Mouse (Mus musculus) urinary bladder, adult 2 months (tissue): ENCODE measurements at regions not wholly inside any gene's neighbourhood (a gene's known extent, or its start where the extent isn't known, plus 50 kb on each side); places are given as distances from the start of the nearest gene placed in this dataset.
"Not testable (repeated sequence)": the region's sequence is repeated elsewhere in the genome, so short reads cannot be mapped to it uniquely, and the experiment has no call there.

Source experiments
- DNase-seq: peaks from one replicate; pipeline ENCODE4 v3.0.0; 2022; ENCODE audit warnings: low spot score

DNA sequence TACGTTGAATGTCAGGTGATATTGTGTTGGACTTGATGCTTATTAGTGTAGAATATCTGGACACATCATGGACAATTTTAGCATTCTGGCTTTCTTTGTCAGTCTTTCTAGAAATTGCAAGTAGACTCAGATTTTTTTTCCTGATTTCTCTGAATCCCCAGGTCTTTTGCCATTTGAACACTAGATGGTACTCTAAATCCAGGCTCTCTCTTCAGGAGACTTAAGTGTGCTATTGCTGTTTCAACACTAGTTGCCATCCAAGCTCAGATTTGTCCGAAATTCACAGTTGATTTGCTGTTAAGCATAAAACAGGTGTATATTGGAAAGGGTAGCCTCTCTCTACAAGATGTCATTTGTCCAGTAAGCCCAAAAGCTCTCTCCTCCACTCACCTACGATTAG lies 451.5 kb downstream of the Lmo7 start:
- DNase-seq, result no peak

GRCm38 (mm10) chr14:102171775-102172174 lies 442.0 kb downstream of the Lmo7 start:
- no peak for DNase-seq

DNA sequence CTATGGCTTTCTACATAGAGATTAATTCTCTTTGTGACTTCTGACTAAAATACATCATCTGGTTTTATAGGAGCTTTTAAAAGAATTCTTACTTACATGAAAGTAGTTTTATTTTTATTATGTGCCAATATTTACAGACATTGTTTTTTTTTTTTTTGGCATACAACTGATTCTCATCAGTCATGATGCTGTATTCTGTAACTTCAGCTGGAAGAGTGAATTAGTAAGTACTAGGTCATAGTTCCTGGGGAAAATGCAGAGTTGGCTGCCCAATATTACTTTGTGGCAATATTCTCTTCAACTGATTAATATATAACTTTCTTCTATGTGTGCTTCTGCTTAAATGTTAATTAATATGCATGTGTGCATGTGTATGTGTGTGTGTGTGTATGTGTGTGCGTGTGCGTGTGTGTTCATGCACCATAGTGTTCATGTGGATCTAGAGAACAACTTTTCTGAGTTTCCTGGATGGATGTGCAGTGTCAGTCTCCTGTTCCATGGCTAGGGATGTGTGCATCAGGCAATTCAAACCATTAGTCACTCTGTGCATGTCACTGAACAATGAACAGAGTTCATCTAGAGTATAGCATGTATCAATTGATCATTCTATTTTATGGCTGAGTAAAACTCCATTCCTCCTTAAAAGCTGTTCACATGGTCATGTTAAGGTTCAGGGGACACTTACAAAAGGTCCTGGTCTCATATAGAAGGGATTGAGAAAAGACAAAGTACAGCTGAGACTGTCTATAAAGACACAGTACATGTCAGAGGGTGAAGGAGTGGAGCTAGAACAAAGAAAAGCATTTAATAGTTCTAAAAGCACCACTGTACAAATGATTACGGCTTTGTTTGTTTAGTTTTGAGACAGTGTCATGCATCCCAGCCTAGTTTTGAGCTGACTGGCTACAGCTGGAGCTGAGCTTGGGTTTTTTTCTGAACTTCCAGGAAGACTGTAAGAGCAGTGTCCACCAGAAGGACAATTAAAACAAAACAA lies 431.8 kb downstream of the Lmo7 start:
- no peak for DNase-seq

- not testable (repeated sequence) for DNase-seq
Observed at GRCm38 (mm10) chr14:102150410-102150809, 420.7 kb downstream of the Lmo7 start.

- DNase-seq, result no peak
Observed at GRCm38 (mm10) chr14:102142720-102143119, 413.0 kb downstream of the Lmo7 start.

- DNase-seq, result no peak
Observed at GRCm38 (mm10) chr14:102138936-102139335, 409.2 kb downstream of the Lmo7 start.

GRCm38 (mm10) chr14:102118166-102118565 lies 388.4 kb downstream of the Lmo7 start:
- DNase-seq, result no peak

DNA sequence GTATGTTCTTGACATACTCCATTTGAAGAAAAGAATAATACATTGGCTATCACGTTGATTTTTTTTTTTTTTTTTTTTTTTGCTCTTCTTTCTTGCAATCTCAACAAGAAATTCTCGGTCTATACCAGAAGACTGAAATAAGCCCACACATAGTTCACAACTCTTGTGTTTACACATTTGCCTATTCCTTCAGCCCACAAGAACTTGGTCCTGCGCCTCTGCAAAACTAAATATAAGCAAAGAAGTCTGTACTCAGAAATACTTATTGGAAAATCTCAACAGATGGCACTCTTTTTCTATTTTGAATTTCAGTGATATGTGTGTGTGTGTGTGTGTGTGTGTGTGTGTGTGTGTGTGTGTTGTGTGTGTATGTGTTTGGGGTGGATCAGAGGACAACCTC lies 376.4 kb downstream of the Lmo7 start:
- DNase-seq, result no peak

DNA sequence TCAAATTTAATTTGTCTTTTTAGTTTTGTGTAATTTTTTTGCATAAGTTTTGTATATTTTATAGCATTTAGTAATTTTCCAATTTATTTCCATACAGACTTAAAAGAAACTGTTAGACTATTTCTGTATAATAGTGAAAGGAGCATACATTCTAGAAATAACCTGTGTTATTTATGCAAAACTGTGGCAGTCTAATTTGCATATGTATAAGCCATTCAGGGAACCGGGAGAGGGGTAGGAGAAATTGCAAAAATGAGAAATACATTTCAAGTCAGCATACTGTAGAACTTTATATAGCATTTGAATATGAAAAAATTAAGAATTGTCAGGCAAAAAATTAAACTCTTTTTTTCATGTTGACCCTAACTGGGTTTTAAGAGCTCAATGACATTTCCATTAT lies 364.3 kb downstream of the Lmo7 start:
- no peak for DNase-seq

GRCm38 (mm10) chr14:102092557-102092956 lies 362.8 kb downstream of the Lmo7 start:
- DNase-seq, result no peak

DNA sequence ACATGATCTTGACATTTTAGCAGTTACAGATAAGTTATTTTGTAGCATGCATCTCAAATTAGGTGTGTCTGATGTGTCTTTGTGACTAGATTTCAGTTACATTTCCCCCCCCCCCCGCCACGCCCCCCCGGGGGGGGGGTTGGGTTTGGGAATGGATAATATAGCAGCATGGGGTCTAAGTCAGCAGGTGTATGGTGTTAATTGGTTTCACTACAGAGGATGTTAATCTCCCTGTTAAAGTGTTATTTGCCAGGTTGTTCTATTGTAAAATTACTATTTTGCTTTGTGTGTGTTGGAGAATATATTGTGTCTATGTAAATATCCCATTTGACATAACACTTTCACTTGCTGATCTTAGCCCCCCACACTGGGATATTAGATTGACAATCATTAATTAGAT lies 319.2 kb downstream of the Lmo7 start:
- DNase-seq, result no peak

GRCm38 (mm10) chr14:102048485-102048884 lies 318.7 kb downstream of the Lmo7 start:
- DNase-seq, result no peak

- no peak for DNase-seq
Observed at GRCm38 (mm10) chr14:102038145-102038544, 308.4 kb downstream of the Lmo7 start.

- no peak for DNase-seq
Observed at GRCm38 (mm10) chr14:102037487-102037886, 307.7 kb downstream of the Lmo7 start.

DNA sequence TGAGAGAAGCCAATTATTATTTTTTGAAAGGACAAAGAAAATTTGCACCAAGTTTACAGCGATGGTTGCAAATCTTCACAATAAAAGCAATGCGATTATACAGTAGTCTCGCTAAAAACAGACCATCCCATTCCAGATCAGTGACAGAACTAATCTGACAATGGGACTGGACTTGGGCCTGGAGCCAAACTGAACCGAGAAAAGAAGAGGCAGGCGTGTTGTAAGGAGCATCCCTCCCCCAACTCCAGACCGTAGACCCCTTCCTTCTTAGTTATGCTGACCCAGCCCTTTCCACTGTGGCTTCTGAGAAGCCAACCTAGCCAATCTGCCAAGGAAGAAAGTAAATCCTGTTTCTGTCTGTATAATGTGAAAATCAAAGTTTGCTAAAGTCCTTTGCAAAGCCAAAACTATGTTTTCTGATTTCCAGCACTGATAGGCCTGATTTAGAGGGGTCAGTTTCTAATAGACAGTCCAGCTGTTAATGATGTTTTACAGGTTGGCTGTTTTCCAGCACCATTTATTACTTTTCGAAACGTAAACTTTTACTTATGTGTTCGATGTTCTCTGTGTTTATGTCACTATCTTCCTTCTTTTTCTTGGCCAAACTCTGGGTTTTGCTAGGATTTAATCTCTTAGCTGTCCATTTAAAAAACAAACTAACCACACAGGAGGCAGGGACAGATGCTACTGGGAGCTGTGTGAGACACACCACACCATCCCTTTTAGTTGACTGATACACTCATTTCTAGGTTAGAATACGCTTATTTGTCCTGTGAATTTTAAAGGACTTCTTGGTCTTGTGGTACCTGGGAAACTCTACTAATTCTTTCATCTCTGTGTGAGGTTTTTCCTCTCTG lies 301.5 kb downstream of the Lmo7 start:
- DNase-seq, result no peak

DNA sequence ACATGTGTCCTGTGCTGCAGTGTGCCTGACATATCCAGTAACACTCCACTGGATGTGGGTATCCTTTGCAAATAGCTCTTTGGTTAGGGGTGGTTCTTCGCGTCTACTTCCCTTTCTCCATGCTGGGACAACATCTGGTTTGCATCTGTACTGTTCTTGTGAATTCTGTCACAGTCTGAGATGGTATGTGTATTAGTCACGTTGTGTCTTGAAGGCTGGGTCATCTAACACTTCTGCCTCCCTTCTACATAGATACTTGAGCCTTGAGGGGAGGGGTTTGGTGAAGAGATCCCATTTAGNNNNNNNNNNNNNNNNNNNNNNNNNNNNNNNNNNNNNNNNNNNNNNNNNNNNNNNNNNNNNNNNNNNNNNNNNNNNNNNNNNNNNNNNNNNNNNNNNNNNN lies 294.9 kb downstream of the Lmo7 start:
- DNase-seq, result no peak

DNA sequence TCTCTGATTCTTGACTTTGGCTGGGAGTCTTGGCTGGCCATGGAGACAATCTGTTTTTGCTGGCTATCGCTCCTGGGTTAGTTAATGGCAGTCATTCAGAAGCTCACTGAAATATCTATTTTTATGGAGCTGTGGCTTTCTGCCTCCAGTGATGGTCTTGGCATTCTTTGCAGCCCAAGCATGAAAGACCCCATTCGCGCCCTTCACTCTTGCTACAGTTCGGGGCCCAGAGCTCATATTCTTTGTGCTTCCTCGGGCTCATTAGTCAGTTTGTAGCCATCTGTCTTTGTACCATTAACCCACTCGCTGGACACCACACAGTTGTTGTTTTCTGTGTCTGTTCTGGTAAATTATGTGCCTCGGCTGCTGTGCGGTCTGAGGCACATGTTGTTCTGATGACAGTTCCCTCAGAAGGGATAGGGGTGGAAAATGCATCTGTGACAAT lies 290.4 kb downstream of the Lmo7 start:
- no peak for DNase-seq

DNA sequence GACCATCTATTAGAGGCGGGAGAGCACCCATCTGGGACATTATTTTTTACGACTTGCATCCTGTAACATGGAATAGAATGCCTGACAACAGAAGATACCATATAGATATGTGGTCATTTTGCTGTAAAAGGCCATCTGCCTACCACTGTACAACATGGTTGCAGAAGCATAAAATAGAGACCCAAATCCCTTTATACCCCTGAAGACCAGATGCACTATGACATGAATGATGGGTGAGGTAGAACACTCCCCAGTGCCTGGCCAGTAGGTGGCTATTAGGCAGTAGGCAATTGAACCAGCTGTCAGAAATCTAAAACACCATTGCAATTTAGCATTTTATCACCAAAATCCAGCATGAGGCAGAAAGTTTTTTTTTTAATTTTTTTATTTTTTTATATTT lies 289.6 kb downstream of the Lmo7 start:
- DNase-seq, result no peak

GRCm38 (mm10) chr14:102016572-102016971 lies 286.8 kb downstream of the Lmo7 start:
- no peak for DNase-seq

DNA sequence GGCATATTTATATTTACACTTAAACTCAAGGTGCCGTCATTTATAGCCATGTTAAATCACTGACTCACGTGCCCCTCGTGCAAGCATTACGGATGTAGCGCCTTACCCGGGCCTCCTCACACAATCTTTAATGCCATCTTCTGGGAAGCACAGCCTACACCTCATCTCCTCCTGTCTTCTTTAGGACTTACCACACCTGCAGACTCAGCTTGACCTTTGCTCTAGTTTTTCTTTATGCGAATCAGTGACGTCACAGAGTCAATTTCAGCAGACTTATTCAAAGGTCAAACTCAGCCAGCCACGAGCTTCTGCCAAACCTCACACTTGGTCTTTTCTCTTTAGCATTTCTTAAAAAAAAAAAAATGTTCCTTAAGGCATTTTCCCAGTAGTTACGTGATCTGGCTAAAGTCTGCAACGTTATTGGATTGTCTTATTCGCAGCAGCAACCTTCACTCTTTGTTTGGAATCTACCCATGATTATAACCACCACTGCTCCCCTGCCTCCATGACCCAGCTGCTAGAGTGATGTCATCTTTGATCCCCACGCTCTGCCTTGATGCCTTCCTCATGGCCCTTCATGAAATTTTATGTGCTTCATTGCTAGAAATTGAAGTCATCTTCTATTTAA lies 285.3 kb downstream of the Lmo7 start:
- DNase-seq, result no peak

GRCm38 (mm10) chr14:102013238-102013637 lies 283.5 kb downstream of the Lmo7 start:
- DNase-seq, result no peak

GRCm38 (mm10) chr14:101997535-101997934 lies 267.8 kb downstream of the Lmo7 start:
- DNase-seq, result no peak
